Mouse (Mus musculus) right cerebral cortex, adult 2 months (tissue): ENCODE measurements around the gene Galnt6.
"Not testable (repeated sequence)": the region's sequence is repeated elsewhere in the genome, so short reads cannot be mapped to it uniquely, and the experiment has no call there.

ENCODE experiments used
- DNase-seq, 2 experiments: peaks; one replicate each; pipeline ENCODE4 v3.0.0; 2021 to 2022; ENCODE audit warnings: low spot score in 2 of 2

Gene Galnt6

DNA sequence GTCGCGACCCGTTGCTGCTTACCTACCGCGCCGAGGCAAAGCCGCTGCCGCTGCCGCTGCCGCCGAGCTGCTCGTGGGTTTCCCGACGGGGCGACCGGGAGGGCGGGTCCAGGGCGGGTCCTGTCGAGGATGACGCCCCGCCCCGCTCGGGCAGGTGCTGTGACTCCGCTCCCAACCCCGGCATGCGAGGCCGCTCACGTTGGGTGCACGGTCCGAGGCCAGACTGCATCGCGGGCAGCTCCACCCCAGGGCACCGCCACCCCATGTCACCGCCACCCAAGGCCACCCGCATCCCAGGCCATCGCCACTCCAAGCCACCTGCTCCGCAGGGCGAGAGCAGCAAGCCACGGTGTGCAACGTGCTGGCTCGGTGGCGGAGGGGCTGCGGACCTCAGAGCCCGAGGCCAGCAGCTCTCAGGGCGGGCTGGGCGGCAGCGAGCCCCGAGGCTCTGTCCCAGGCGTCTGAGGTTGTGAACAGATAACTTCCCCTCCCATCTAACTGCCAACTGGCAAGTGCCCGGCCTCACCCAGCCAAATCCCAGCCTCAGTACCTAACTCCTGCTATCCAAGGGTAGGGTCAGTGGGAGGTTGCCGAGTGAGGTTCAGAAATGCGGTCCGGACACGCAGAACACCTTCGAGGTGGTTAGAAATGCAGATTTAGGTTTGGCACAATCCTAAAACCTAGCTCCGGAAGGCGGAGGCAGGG, at the start of gene Galnt6:
Gene Galnt6, minus strand, starts transcription at position 96 of the 705 bp plus-strand sequence.
- no peak for DNase-seq

- peak; percentile 60 to 61 for DNase-seq
Measured at GRCm38 (mm10) chr15:100777020-100778016, 48.1 kb upstream of the Galnt6 start.

- DNase-seq: no peak
Measured at GRCm38 (mm10) chr15:100776424-100776823, 47.2 kb upstream of the Galnt6 start.

DNA sequence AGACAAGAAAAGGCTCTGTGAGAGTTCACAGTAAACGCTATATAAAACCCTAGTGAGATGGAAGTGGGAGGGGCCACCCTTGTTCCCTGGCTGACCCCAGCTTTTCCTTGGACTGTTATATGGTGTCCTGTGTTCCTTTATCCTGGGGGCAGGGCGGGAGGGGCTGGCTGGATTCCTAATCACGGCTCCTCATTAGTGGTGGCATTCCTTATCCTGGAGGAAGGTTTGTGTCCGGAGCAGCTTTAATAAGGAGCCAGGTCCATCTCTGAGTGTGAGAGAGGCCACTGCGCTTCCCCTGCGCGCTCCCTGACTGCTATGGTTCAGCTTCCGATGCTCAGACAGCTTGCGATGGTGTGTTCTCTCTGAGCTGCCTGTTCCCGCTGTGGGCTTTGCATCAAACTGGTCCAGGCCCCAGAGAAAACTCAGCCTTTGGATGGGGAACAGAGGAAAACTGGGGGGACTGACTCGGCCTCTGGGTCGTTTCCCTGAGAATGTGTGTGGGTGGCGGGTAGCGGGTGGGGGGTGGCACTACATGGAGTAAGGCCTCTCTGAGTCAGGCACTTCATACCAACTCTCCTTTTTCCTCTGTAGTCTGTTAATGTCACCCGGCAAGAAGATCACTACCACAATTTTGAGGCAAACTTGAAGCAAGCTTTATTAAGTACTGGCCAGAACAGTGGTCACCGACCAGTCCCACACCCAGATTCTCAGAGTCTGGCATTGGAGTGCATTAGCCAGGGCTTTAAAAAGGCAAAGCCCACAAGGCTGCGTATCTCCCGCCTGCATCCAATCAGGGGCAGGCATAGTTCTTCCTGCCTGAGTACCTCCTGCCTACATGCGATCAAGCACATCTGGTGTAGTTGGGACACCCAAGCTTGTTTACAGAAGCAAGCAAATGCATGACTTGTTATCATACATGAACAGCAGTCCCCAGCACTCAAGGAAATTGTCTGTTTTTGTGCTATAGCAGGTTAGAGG, 46.3 kb upstream of the Galnt6 start:
- DNase-seq: no peak

DNA sequence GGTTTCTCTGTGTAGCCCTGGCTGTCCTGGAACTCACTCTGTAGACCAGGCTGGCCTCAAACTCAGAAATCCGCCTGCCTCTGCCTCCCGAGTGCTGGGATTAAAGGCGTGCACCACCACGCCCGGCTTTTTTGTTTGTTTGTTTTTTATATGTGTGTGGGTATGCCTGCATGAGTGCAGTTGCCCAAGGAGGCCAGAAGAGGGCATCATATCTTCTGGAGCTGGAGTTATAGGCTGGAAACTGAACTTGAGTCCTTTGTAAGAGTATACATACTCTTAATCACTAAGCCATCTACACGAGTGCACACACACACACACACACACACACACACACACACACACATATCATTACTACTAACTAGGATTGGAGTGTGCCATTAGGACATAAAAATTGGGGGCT, 44.7 kb upstream of the Galnt6 start:
- not testable (repeated sequence) for DNase-seq

GRCm38 (mm10) chr15:100772685-100773084, 43.5 kb upstream of the Galnt6 start:
- no peak for DNase-seq

- no peak for DNase-seq
Measured at GRCm38 (mm10) chr15:100770338-100770737, 41.2 kb upstream of the Galnt6 start.

- not testable (repeated sequence) for DNase-seq
Measured at GRCm38 (mm10) chr15:100769023-100769422, 39.8 kb upstream of the Galnt6 start.

- DNase-seq: no peak
Measured at GRCm38 (mm10) chr15:100767851-100768250, 38.7 kb upstream of the Galnt6 start.

- no peak for DNase-seq
Measured at GRCm38 (mm10) chr15:100766826-100767225, 37.6 kb upstream of the Galnt6 start.

DNA sequence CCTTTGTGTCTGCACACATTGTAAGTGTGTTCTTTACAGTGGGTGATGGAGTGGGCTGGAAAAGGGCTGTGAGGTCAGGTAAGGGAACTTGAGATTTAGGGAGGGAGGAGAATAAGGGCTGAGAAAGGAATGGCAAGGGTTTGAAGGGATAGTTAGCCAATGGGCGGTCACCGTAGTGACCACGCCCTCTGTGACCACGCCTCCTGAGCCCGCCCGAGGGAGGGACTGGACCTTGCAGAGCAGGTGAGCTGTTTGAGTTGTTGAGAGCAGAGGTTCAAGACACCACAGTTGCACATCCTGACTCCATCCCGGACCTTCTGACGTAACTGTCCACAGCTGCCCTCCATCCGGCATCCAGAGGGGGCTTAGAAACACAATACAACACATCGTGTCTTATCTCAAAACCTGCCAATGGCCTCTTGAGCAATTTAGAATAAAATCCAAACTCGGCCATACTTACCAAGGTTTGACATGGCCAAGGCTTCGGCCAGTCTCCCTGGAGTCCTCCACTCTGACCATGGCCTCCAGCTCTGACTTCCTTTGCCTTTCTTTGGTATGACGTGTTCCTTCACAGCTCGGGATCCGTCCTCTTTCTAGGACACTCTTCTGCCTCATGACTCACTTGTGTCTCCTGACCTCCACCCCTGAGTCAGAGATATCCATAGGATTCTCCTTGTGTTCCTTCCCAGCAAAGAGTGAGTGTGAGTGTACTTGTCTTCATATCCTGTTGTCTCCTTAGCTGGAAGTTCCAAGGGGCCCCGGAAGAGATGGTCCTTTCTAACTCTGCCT, 35.2 kb upstream of the Galnt6 start:
- DNase-seq: no peak

DNA sequence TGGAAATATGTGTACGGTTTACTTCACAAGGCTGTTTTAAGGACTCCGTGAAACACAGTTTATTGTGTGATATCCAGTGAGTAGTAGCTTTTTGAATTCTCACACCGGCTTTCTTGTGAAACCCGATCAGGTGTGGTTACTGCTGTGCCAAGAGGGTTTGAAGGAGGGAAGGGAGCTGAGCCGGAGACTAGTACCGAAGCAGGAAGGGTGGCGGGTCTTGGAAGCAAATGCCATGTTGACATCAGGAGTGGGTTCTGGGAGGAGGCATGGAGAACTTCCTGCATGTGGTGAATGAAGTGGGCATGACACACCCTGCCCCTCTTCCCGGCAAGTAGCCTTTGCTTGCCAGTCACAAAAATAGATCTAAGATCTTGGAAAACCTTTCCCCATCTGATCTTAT, 33.5 kb upstream of the Galnt6 start:
- no peak for DNase-seq

DNA sequence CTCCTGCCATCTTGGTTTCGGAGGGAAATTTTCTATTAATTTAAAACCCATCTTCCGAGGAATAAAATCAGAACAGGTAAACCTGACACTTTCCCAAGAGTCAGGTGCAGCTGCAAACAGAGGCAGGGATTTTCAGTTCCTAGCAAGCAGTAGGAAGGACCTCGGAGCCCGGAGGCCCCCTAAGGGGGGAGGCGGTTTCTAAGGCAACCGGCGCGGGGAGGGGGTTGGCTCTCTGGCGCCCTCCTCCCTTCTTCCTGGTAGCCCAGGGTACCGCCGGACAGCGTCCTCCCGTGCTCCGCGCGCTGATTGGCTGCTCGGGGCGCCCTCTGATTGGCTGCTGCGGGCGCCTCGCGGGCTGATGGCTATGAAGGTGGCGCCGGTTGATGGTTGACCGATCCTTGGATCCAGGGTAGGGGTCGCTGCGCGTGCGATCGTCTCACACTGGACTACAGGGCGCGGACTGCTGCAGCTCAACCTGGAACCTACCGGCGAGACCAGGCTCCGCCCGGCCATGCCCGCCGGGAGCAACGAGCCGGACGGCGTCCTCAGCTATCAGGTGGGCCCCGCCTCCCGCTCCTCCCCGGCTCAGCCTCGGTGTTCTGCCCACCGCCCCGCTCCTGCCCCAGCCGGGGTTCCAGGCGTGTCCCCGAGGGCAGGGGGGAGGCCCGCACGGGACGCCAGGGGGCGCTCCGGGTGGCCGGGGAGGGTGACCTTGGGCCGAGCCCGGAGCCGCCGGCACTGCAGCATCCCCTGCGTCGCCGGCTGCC, 32.4 kb upstream of the Galnt6 start, which contains the start of gene Slc4a8:
Gene Slc4a8, plus strand, starts transcription at position 329 of the 767 bp plus-strand sequence.
- DNase-seq: peak; percentile 95

DNA sequence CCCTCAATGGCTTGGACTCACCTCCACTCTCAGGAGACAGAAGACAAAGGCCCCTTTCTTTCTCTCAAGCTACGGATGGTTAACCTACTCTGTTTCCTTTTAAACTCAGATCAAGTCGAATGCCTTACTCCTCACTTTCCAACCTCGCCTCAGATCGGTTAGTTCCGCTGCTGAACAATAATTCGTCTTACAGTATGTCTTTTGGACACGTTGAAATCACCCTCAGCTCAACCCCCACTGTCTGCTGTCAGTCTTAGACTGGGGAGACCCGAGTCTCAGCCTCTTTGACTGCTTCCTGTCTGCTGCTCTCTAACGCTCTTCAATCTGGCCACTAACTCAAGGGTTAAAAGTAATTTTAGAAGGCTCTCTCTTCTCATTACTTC, 31.9 kb upstream of the Galnt6 start:
- no peak for DNase-seq

DNA sequence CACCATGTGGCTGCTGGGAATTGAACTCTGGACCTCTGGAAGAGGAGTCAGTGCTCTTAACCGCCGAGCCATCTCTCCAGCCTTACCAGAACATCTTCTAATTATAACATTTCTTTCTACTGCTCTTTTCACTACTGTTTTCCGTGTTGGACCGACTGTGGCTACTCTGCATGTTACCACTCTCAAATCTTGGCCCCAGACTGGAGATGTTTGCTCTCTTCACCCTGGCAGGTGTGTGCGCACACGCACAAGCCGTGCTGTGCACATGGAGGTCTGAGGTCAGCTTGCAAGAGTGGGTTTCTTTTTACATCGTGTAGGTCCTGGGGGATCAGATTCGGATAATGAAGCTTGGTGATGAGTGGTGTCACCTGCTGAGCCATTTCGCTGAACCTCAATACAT, 30.1 kb upstream of the Galnt6 start:
- DNase-seq: no peak

DNA sequence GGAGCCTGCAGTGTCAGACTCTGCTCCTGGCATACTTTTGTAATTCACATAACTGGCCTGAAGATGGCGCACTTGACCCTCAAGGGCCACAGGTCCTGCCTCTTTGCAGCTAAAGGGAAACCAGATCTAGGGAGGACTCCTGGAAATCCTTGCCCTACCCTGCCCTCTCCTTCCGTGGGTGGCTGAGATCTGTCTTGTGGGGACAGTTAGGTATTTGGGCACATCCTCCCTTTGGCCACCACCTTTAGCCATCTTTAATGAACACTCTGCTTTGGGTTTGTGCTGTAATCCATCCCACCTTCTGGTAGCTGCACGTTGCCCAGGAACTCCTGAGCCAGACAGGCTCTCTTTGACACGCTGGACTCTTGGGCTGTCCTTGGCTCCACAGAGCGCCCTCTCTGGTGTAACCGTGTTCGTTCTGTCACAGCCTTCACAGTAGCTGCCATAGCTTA, 28.4 kb upstream of the Galnt6 start:
- peak; percentile 59 to 77 for DNase-seq

DNA sequence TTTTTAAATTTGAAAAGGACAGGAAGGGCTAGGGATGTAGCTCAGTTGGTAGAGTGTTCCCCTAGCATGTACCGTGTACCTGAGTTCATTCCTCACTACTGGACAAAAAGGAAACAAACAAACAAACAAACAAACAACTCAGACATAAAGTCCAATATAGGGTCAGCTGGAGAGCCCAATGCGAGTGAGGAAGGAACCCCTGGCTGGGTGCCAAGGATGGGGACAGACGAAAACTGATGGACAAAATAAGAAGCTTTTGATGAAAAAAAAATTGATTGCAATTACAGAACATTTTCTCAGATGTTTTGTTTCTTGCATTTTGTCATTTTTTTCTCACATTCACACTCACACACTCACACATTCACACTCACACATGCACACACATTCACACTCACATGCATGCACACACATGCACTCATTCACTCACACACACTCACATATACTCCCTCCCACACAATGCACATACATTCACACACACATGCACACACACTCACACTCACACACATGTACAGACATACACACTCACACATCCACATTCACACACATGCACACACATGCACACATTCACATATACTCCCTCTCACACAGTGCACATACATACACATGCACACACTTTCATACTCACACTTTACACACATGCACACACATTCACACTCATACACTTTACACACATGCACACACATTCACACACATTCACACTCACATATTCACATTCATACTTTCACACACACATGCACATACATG, 26.9 kb upstream of the Galnt6 start:
- DNase-seq: no peak

- DNase-seq: no peak
Measured at GRCm38 (mm10) chr15:100755498-100755859, 26.3 kb upstream of the Galnt6 start.
